Mouse (Mus musculus): ENCODE measurements around the gene Aunip.
A peak's percentile ranks its signal among the peaks of the same experiment; 100 is the strongest.

Gene Aunip

GRCm38 (mm10) chr4:134510845-134511411 lies at the start of gene Aunip:
Gene Aunip (plus strand): TSS chr4:134510999.
- peak; percentile 91 for DNase-seq (ENCODE audit: low read depth)

DNA sequence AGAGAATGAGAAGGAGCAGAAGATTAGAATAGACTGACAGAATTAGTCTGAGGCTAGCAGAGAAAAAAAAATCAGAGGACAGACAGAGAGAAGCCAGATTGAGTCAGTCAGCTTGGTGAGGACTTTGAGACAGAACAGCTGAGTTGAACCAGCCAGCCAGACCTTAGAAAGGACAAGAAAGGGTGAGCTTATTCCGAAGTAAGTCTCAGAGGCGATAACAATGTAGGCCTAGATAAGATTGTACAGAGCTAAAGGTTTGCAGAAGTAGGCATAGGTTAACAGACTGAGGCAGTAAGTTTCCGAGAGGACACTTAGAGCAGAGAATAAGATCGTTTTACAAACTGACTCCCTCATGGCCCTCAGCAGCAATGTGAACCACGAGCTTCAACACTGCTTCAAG lies 49.5 kb upstream of the Aunip start:
- DNase-seq (ENCODE audit: low read depth): no peak

GRCm38 (mm10) chr4:134465789-134466188 lies 45.0 kb upstream of the Aunip start:
- DNase-seq (ENCODE audit: low read depth): no peak

DNA sequence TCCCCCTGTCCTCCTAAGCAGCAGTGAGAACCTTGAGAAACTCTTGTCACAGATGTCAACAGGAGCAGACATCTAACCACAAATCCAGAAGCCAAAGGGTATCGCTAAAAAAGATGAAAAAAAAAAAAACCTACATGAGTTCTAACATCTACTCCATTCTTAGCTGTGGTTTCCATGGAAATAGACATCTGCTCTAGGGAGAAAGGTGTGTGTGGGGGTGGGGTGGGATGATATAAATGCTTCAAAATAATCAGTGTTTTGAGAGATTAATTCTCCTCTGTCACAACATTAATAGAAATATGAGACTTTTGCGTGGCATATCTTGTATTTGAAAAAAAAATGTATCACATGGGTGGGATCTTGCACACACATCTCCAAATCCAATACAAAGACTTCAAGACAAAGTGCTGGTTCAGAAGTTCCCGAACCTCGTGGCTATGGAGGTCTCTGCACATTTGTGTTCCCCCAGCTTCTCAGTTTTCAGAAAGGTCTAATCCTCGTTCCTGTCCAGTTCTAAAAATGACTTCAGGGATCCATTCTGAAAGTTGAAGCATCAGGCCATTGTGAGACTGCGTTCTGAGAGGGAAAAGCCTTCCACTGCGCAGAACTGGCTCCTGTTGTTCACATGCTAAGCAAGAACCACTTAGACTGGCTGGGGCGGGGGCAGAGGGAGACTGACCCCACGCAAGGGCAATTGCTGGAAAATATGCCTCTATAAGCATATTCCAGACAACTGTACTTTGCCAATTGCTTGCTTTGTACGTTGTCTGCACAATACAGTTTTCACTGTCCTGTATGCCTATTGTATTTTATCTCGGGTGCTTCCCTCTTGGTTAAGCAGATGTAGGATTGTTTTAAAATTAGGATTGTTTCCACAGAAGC lies 44.2 kb upstream of the Aunip start:
- no peak for DNase-seq (ENCODE audit: low read depth)

- no peak for DNase-seq (ENCODE audit: low read depth)
Observed at GRCm38 (mm10) chr4:134467435-134468214, 43.2 kb upstream of the Aunip start.

DNA sequence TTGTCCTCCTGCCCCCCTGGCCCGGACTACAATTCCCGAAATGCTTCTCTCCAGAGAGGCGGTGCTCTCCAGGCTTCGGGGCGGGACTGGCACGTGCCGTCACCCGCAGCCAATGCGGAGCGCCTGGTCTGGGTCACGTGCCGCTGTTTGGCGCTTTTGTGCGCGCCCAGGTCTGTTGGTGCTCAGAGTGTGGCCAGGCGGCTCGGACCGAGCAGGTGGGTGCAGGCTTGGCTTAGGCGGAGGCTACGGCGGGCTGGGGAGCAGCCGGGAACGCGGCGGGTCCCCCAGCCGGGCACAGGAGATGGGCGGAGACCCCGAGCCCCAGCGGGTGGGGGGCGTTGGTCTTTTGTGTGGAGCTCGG lies 42.6 kb upstream of the Aunip start, which contains the start of gene Stmn1:
Gene Stmn1 (plus strand): TSS at position 106 of the 361 bp plus-strand sequence.
- DNase-seq (ENCODE audit: low read depth): peak; percentile 95

DNA sequence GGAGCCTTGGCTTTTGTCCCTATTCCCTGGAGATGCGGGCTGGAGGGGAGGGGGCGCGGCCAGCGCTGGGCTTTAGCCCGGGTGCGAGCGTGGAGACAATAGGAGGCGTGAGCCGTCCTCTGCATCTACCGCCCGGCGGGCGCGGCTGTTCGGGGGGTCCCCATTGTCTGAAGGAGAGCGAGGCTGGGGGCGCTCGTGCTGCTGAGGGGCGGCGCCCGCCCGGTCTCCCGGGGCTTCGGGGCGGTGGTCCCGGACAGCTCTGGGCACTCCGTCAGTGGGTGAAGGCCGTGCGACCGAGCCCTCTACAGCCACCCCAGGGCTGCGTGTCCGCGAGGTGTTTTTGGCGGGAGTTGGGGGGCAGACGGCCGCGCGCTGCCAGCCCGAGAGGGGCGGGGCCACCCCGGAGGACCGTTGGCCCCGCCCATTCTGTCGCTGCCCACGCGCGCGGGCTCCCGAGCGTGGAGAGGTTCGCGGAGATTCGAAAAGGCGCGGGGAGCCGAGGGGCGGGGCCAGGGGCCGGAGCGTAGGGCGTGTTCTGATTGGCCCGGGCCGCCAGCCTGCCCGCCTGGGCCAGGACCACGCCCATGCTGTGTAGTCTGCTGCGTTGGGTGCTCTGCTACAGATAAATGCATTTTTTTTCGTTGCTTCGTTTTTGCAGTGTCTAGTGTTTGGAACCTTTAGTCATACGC lies 42.1 kb upstream of the Aunip start:
- DNase-seq (ENCODE audit: low read depth): peak; percentile 93

DNA sequence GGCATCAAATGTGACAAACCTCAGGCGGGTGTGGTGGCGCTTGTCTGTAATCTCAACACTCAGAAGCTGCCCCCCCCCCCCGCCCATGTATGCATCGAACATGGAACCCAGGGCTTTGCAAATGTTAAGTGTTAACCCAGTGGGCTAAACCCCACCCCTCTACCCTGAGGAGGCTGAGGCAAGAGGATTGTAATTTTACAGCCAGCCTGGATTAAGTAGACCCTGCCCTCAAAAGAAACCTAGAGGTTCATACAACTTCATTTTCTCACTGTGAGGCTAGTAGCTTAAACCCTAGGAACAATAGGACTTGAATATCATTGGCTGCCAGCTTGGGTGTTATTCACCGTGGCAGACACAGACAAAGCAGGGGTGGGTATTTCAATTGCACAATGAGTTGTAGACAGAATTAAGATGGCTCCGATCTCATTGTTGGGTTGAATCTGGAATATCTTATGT lies 41.4 kb upstream of the Aunip start:
- DNase-seq (ENCODE audit: low read depth): peak; percentile 28

GRCm38 (mm10) chr4:134469985-134470384 lies 40.8 kb upstream of the Aunip start:
- no peak for DNase-seq (ENCODE audit: low read depth)

GRCm38 (mm10) chr4:134471469-134471868 lies 39.3 kb upstream of the Aunip start:
- DNase-seq (ENCODE audit: low read depth): peak; percentile 22

- DNase-seq (ENCODE audit: low read depth): no peak
Observed at GRCm38 (mm10) chr4:134473764-134474163, 37.0 kb upstream of the Aunip start.

DNA sequence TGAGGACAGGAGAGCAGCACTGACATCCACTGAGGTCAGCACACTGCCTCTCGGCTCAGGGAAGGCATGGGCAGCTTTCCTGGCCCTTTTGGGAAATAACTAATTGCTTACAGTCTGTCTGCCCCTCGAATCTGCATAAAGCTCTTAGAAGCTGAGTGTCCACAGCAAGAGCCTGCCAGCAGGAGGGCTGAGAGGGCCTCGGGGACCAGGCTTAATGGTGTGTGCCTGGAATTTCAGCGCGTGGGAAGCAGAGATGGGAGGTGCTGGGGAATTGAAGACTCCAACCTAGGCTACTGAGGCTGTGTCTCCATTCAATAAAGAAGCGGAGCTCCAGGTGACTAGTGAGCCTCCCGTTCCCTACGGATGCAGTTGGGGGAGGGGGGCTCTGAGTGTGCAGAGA lies 36.6 kb upstream of the Aunip start:
- DNase-seq (ENCODE audit: low read depth): no peak

DNA sequence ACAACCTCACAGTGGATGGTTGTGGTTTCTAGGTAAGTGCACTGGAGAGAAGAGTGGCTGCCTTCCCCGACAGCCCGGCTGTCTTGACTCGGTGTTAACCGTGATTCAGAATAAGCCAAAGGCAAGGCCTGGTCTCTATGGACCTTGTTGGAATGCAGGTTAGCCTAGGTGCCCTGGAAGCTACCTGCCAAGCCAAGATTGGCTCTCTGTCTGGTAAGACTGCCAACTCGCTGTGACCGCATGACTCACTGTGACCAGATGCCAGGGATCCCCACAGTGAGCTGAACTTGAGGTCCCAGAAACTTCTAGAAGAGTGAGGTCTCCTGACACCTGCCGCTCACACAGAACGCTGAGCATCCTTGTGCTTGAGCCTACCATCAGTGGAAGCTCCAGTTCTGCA lies 33.9 kb upstream of the Aunip start:
- no peak for DNase-seq (ENCODE audit: low read depth)

GRCm38 (mm10) chr4:134478031-134478430 lies 32.8 kb upstream of the Aunip start:
- peak; percentile 90 for DNase-seq (ENCODE audit: low read depth)

DNA sequence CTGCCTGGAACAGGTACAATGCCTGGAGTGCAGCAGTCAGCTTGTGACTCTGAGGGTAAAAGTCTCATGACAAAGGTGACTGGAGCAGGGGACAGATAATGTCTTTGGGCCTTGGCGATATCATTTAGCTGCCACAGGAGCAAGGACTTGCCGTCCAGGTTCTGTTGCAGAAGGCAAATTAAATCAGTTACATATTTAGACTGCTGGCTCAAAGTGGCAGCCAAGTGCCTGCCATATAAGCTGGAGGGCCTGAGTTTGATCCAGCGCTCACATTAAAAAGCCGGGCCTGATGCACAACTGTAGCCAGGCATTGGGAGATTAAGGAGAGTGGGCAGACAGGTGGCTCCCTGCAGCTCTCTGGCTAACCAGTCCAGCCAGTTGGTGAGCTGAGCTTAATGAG lies 31.0 kb upstream of the Aunip start:
- no peak for DNase-seq (ENCODE audit: low read depth)

DNA sequence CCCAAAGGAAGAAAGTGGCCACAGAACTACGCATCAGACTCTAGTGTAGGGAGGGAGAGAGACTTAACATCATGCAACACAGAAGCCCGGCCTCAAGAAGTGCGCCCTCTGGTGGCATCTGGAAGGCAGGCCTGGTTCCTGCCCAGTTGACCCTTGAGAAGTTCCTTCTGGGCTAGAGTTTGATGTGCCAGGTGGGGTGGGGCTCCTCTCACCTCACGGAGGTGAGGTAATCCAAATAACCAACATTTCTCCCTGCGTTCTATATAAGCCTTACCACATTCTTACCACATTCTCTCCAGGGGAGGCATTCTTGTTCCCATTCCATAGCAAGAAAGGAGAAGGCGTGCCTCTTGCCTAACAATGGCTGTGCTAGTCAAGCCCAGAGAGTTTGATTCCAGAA lies 29.9 kb upstream of the Aunip start:
- peak; percentile 80 for DNase-seq (ENCODE audit: low read depth)

DNA sequence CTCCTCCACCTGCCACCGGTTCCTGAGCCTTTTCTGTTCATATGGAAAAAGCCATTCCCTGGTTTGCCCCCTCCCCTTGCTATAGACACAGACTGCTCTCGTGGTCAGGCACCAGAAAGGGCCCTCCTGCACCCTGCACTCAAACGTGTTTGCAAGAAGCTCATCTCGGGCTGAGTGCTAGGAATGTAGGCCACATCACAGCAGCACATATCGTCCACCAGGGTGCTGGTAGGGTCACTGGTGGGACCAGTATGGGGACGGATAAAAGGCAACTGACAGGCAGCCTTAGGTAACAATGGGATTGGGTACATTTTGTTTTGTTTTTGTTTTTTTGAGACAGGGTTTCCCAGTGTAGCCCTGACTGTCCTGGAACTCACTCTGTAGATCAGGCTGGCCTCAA lies 29.5 kb upstream of the Aunip start:
- DNase-seq (ENCODE audit: low read depth): no peak

DNA sequence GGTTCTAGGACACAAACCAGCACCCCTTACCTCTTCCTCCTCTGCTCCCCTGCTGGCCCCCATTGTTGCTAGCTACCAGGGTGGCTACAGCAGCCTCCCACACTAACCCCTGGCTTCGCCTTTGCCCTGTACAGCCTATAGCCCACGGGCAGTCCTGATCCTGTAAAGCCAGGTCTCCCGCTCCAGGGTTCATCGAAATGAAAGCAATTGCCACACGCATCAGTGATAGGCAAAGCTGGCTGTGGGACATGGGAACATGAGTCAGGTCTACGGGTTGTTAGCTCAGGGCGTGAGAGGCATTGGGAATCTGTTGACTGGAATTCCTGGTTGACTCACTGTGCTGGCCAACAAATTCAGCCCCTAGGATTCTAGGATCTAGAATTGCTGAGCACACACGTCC lies 28.4 kb upstream of the Aunip start:
- DNase-seq (ENCODE audit: low read depth): peak; percentile 73

GRCm38 (mm10) chr4:134483078-134483688 lies 27.6 kb upstream of the Aunip start:
- no peak for DNase-seq (ENCODE audit: low read depth)

- DNase-seq (ENCODE audit: low read depth): no peak
Observed at GRCm38 (mm10) chr4:134483696-134484095, 27.1 kb upstream of the Aunip start.

DNA sequence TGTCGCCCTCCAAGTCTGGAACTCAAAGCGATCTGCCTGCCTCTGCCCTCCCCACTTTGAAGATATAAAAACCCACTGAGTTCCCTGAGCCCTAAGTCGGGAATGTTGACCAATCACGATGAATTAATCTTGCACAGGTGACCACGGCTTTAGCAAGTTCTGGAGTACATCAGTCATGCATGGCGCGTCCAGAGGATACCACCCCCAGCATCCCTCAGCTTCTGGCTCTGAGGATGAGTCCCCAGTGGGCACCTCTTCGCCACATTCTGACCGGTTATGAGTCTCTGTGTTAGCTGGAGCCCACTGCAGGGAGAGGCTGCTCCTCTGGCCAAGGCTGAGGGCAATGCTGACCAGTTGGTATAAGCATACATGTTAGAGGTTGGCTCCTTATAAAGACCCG lies 26.6 kb upstream of the Aunip start:
- DNase-seq (ENCODE audit: low read depth): no peak
